Mouse (Mus musculus) forebrain, embryonic 16.5 days (tissue): ENCODE data around the gene Aqr. TPM values are rescaled to one million over a fixed set of nuclear protein-coding genes. Genes with fewer than 3 reads are reported as not detected.
A peak's percentile ranks its signal among the peaks of the same experiment; 100 is the strongest.

Experiments used
- ATAC-seq: fragments of 200-750 bp; cut with Nextera tagmentation; 2 replicates; pipeline ENCODE4 v1.8.0; 2017; ENCODE audit warnings: mild to moderate bottlenecking, moderate library complexity
- H3K27ac ChIP-seq: fragments of 300-500 bp; sonication (generic); 2 replicates; pipeline ENCODE4 v1.5.1; 2014; ENCODE audit warnings: low read length, control low read depth
- H3K27me3 ChIP-seq: fragments of 300-500 bp; sonication (generic); replicated peaks from 2 replicates; pipeline ENCODE4 v1.6.1; 2014; ENCODE audit warnings: low read length; ENCODE audit not compliant: control insufficient read depth, insufficient read depth
- H3K36me3 ChIP-seq: fragments of 300-500 bp; sonication (generic); 2 replicates; pipeline ENCODE4 v1.6.1; 2014; ENCODE audit not compliant: control insufficient read depth, insufficient read depth
- H3K4me1 ChIP-seq: fragments of 300-500 bp; sonication (generic); replicated peaks from 2 replicates; pipeline ENCODE4 v1.6.1; 2014; ENCODE audit warnings: low read length; ENCODE audit not compliant: control insufficient read depth, insufficient read depth
- H3K4me2 ChIP-seq: fragments of 300-500 bp; sonication (generic); 2 replicates; pipeline ENCODE4 v1.6.1; 2014; ENCODE audit warnings: mild to moderate bottlenecking, low read length, control low read depth
- H3K4me3 ChIP-seq: fragments of 300-500 bp; sonication (generic); replicated peaks from 2 replicates; pipeline ENCODE4 v1.5.1; 2014; ENCODE audit warnings: mild to moderate bottlenecking, low read length, control low read depth
- H3K9ac ChIP-seq: fragments of 300-500 bp; sonication (generic); replicated peaks from 2 replicates; pipeline ENCODE4 v1.6.1; 2014; ENCODE audit warnings: low read depth, low read length, control low read depth
- H3K9me3 ChIP-seq: fragments of 300-500 bp; sonication (generic); 2 replicates; pipeline ENCODE4 v1.6.1; 2016; ENCODE audit warnings: low read length; ENCODE audit not compliant: control insufficient read depth
- WGBS: fragments of 180-500 bp; shearing (Covaris S2); extraction: QIAGEN DNeasy Blood & Tissue Kit; methylation state at CpG from one replicate; pipeline ENCODE4 v1.1.7; 2014; 5-methylcytosine and 5-hydroxymethylcytosine counted together
- microRNA-seq: library from miRNA; unstranded; fragments of <30 nt; microRNA quantifications from one replicate; pipeline ENCODE4, GENCODE M21; 2017
- polyA plus RNA-seq: library from polyadenylated mRNA; unstranded; fragments of >200 nt; fragmentation: Nextera tagmentation; extraction: Ambion mirVana; gene quantifications from 2 replicates; pipeline ENCODE4 v1.2.1, GENCODE M21; 2015

Aqr gene
- polyA plus RNA-seq, 1 experiment from 2014 or later: 41.8 TPM

DNA sequence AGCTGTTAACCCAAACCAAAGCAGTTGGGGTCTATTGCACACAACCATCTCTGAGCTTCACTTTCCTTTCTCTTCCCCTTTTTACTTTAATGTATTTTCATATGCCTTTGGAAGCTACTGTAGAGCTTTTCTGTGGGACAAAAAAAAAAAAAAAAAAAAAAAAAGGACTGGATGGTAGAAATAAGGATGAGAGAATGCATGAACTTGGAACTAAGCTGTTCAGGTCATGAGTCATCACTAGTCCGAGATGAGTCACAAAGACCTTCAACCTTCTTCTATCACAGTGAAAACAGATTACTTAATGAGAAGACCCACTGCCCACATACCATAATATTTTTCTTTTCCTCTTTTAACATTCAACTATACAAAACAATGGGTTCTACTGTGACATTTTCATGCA is 127.2 kb downstream of the Aqr start:
- 81% methylated on average over 1 of the region's 1 CpGs for WGBS
- Histone ChIP-seq H3K4me1 (peaks cover 5% of the 10 kb centered on the region), H3K36me3 (no peaks in the 10 kb centered on the region), H3K27ac (no peak overlapping the region), H3K9ac (no peak overlapping the region), H3K4me3 (no peak overlapping the region), H3K27me3 (no peaks in the 10 kb centered on the region), H3K9me3 (no peaks in the 10 kb centered on the region), H3K4me2 (no peak overlapping the region)
- no peak for ATAC-seq

DNA sequence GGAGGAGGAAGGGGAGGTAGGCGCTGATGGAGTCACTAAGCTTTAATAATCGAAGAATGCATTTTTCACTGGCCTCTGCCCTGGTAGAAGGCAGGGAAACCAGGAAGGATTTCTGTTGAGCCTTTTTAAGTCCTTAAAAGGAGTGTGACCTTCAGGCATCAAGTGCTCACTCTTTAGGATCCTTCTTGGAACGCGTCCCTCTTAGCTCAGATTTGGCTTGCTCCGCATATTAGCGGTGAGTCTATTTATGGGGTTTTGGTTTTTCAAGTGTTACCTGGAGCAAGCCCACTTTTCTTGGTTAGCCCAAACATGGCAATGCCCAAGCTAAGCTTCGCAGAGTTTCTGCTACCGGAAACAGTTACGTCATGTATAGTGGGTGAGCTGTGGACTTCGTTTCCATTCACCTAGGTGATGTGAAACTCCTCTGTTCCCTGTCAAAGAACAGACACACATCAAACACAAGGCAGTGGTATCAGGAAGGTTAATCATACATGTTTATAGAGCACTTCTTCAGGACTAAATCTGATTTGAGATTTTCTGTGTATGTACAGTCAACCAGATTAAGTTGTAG is 128.5 kb downstream of the Aqr start:
- no peak for ATAC-seq

DNA sequence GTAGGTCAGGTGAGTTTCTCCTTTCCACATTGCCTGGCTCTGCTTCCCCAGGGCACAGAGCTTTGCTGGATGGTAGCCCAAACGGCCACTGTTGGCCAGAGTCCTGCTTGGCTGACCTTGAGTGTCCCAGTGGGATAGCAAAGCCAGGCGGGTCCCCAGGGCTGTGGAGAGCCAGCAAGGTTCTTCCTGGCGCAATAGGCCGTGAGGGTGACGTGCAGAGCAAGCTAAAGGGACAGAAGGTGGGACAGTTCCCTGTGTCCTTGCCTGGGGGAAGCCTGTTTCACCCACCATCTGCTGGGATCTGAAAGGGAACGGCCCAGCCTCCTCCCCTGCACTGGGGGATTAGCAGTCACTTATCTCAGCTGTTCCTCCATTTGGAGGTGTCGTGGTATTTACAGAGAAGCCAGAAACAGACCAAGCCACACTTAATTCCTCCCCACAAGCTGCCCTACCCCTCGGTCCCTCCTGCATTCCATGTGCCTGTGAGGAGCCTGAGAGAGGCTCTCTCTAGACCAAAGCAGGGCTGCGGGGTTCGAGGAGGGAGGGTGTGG is 129.4 kb downstream of the Aqr start:
- no peak overlapping the region for H3K27ac ChIP-seq
- H3K9ac ChIP-seq: no peak overlapping the region
- H3K27me3 ChIP-seq: no peaks in the 10 kb centered on the region
- H3K36me3 ChIP-seq: no peaks in the 10 kb centered on the region
- 24% methylated on average over 10 of the region's 10 CpGs for WGBS
- H3K4me3 ChIP-seq: no peak overlapping the region
- ATAC-seq: peak; percentile 79
- H3K4me1 ChIP-seq: peaks cover 5% of the 10 kb centered on the region
- H3K4me2 ChIP-seq: no peak overlapping the region
- H3K9me3 ChIP-seq: no peaks in the 10 kb centered on the region

More for the DNA sequence above, 128.5 kb downstream of the Aqr start:
- Histone ChIP-seq H3K27ac (no peak overlapping the region), H3K4me1 (peaks cover 5% of the 10 kb centered on the region), H3K27me3 (no peaks in the 10 kb centered on the region), H3K36me3 (no peaks in the 10 kb centered on the region), H3K9ac (no peak overlapping the region), H3K4me2 (no peak overlapping the region), H3K4me3 (no peak overlapping the region), H3K9me3 (no peaks in the 10 kb centered on the region)
- WGBS: 93% methylated on average over 10 of the region's 10 CpGs

DNA sequence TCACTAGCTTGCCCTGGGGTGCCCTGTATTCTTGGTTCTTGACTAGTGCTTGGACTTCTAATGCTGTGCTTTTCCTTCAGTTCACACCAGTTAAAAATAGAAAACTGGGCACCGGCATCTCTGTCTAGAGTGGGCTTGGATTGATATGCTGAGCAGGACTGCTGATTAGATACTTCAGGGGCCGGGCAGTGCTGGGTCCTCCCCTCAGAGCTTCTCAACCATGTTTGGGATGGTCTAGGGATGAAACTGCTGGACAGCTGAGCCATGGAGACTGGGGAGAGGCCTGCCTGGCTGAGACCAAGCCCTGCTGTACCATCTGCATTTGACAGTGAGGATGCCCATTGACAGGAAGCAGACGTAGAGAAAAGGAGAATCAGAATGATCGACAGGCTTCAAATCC is 132.7 kb downstream of the Aqr start:
- Histone ChIP-seq H3K9ac (no peak overlapping the region), H3K27me3 (no peaks in the 10 kb centered on the region), H3K9me3 (no peaks in the 10 kb centered on the region), H3K4me2 (no peak overlapping the region), H3K36me3 (no peaks in the 10 kb centered on the region), H3K27ac (no peak overlapping the region), H3K4me1 (peaks cover 5% of the 10 kb centered on the region), H3K4me3 (no peak overlapping the region)
- 91% methylated on average over 4 of the region's 4 CpGs for WGBS
- ATAC-seq: no peak

DNA sequence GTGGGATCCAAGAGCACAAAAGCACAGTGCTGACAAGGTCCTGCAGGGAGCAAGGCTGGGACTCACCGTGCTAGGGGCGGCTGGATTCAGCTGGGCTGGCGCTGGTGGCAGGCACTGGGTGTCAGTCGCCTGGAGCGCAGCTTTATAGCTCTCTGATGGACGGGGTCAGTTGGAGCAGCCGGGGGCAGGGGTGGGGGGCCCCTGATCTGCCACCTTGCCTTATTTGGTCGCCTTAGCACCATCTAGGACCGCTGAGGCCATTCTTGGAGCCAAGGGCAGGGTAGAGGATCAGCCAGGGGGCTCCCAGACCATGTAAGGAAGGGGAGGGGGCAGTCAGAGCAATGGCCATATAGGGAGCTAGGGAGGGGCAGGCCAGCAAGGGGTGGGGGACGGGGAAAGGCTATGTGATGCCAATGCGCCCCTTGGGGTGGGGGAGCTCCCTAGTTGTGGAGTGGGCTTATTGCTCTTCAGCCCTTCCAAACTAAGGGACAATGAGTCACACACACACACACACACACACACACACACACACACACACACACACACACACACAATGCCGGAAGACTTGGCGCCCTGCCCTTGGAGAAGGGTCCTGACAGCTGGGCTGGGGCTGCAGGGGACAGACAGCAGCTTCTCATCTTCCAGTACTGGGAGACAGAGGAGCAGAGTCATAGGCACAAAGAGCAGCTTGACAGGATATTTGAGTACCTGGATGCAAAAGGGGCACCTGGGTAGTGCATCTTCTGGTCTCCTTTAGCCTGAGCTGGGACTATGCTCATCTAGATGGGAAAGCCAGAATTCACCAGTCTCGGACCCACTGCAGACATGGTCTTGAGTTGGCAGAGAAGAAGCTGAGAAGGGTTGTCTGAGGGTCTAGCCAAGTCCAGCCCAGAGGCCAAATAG is 133.9 kb downstream of the Aqr start, which contains the start of gene Actc1:
Actc1 (minus strand) TSS at position 853 of the 903 bp plus-strand sequence.
- WGBS: 61% methylated on average over 14 of the region's 14 CpGs
- Histone ChIP-seq H3K27me3 (no peaks in the 10 kb centered on the region), H3K9ac (no peak within 1 kb of the TSS), H3K4me1 (peaks cover 5% of the 10 kb centered on the region), H3K9me3 (no peaks in the 10 kb centered on the region), H3K36me3 (no peaks in the 10 kb centered on the region), H3K4me3 (no peak within 1 kb of the TSS), H3K4me2 (no peak within 1 kb of the TSS), H3K27ac (no peak within 1 kb of the TSS)
- no peak for ATAC-seq

DNA sequence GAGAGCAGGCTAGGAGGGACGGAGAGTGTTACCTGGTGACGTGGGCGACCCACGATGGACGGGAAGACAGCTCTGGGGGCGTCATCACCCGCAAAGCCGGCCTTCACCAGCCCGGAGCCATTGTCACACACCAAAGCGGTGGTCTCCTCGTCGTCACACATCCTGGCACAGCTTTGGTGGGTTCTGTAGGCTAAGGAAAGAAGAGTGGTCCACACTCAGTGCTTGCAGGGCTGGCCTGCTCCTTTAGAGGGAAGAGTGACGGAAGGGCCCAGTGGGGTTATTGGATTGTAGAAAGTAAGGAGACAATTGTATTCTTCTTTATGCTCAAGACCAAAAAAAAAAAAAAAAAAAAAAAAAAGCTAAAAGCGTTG is 135.0 kb downstream of the Aqr start:
- Histone ChIP-seq H3K4me2 (no peak overlapping the region), H3K36me3 (no peaks in the 10 kb centered on the region), H3K9ac (no peak overlapping the region), H3K4me1 (no peaks in the 10 kb centered on the region), H3K27ac (no peak overlapping the region), H3K9me3 (no peaks in the 10 kb centered on the region), H3K4me3 (no peak overlapping the region), H3K27me3 (no peaks in the 10 kb centered on the region)
- 94% methylated on average over 13 of the region's 14 CpGs for WGBS
- no peak for ATAC-seq

Small RNA genes within 50 kb of the gene (microRNA-seq; reads per million reads assigned to microRNA genes)
- not detected for gene Mir7002

Other genes with a start within 250 kb of the Aqr start
- 2.7 and 6.6 TPM in 2 replicates for gene Gjd2, start 173.4 kb downstream of the Aqr start, polyA plus RNA-seq
- 0.56 and 2.6 TPM in 2 replicates for gene Actc1, start 133.5 kb downstream of the Aqr start, polyA plus RNA-seq
- gene Zfp770, start 14.4 kb upstream of the Aqr start, polyA plus RNA-seq: 5.2 and 6.0 TPM in 2 replicates